Mouse (Mus musculus) CH12.LX (cell line): ENCODE measurements around the gene Csnk2a1. TPM values are rescaled to one million over a fixed set of nuclear protein-coding genes. Genes with fewer than 3 reads are reported as not detected.

ENCODE experiments used
- DNase-seq: peaks from one replicate; pipeline ENCODE4 v3.0.0-alpha.2; 2013; ENCODE audit errors: extremely low read depth
- H3K27ac ChIP-seq: 2 replicates; pipeline ENCODE4 v1.5.1; 2012; ENCODE audit warnings: low read depth, mild to moderate bottlenecking, control low read depth, moderate library complexity; ENCODE audit not compliant: insufficient read depth
- H3K27me3 ChIP-seq: replicated peaks from 2 replicates; pipeline ENCODE3; 2012; ENCODE audit warnings: inconsistent platforms
- H3K36me3 ChIP-seq, 2 experiments: replicated peaks in 1 of 2; 2 replicates each; pipeline versions ENCODE3 to v1.6.1; 2012; ENCODE audit warnings: inconsistent platforms in 1 of 2, low read length in 1 of 2, mild to moderate bottlenecking in 1 of 2, mixed read lengths in 1 of 2, moderate library complexity in 1 of 2; ENCODE audit not compliant: control insufficient read depth in 1 of 2, insufficient read depth in 1 of 2
- H3K4me1 ChIP-seq, 2 experiments: 2 replicates each; pipeline ENCODE4 v1.6.1; 2012; ENCODE audit warnings: inconsistent platforms in 1 of 2, moderate library complexity in 1 of 2; ENCODE audit not compliant: insufficient read depth in 2 of 2, control insufficient read depth in 1 of 2
- H3K4me2 ChIP-seq: 2 replicates; pipeline ENCODE4 v1.6.1; 2012; ENCODE audit warnings: low read depth, mild to moderate bottlenecking, control low read depth; ENCODE audit not compliant: poor library complexity, insufficient read depth, severe bottlenecking
- H3K4me3 ChIP-seq, 3 experiments: fragments of 150-350 bp in 1 of 3; sonication (generic) in 1 of 3; replicated peaks in 1 of 3; 2 replicates each; pipeline versions ENCODE3 to v1.5.1; 2011 to 2012; ENCODE audit warnings: low read depth in 2 of 3, low read length in 2 of 3, mild to moderate bottlenecking in 2 of 3, moderate library complexity in 2 of 3, control low read depth in 1 of 3, improper control_type of control experiment in 1 of 3, inconsistent platforms in 1 of 3, mixed read lengths in 1 of 3; ENCODE audit not compliant: poor library complexity in 1 of 3
- H3K79me2 ChIP-seq: replicated peaks from 2 replicates; pipeline ENCODE4 v1.6.1; 2012; ENCODE audit warnings: mild to moderate bottlenecking, moderate library complexity; ENCODE audit not compliant: control insufficient read depth, poor library complexity, insufficient read depth, severe bottlenecking; ENCODE audit errors: extremely low read depth
- H3K9ac ChIP-seq: 2 replicates; pipeline ENCODE4 v1.6.1; 2012; ENCODE audit warnings: low read depth, mild to moderate bottlenecking, control low read depth, moderate library complexity; ENCODE audit not compliant: insufficient read depth
- H3K9me3 ChIP-seq: replicated peaks from 2 replicates; pipeline ENCODE3; 2012; ENCODE audit warnings: low read length, inconsistent platforms, mixed read lengths
- CHD1 ChIP-seq: IDR thresholded peaks from 2 replicates; pipeline ENCODE4 v1.6.1; 2012; ENCODE audit warnings: low read depth, low read length, improper control_type of control experiment, inconsistent platforms
- CHD2 ChIP-seq: IDR thresholded peaks from 2 replicates; pipeline ENCODE4 v1.6.1; 2011; ENCODE audit warnings: low read length, improper control_type of control experiment
- CTCF ChIP-seq, 2 experiments: IDR thresholded peaks in 1 of 2; conservative IDR thresholded peaks in 1 of 2; 2 replicates each; pipeline ENCODE4 v1.5.1; 2011 to 2012; ENCODE audit warnings: low read depth in 2 of 2, low read length in 2 of 2, improper control_type of control experiment in 1 of 2, inconsistent platforms in 1 of 2, mild to moderate bottlenecking in 1 of 2, moderate library complexity in 1 of 2
- E2F4 ChIP-seq: IDR thresholded peaks from 2 replicates; pipeline ENCODE4 v1.6.1; 2011; ENCODE audit warnings: low read depth, low read length, improper control_type of control experiment; ENCODE audit not compliant: insufficient replicate concordance
- EP300 ChIP-seq: IDR thresholded peaks from 2 replicates; pipeline ENCODE4 v1.6.1; 2011; ENCODE audit warnings: low read length, improper control_type of control experiment
- GABPA ChIP-seq: IDR thresholded peaks from 2 replicates; pipeline ENCODE4 v1.6.1; 2012; ENCODE audit warnings: low read depth, low read length, improper control_type of control experiment, inconsistent platforms; ENCODE audit not compliant: insufficient replicate concordance
- HCFC1 ChIP-seq: IDR thresholded peaks from 2 replicates; pipeline ENCODE4 v1.6.1; 2012; ENCODE audit warnings: low read depth, mild to moderate bottlenecking, inconsistent platforms, low read length, improper control_type of control experiment
- JUN ChIP-seq: IDR thresholded peaks from 2 replicates; pipeline ENCODE4 v1.6.1; 2011; ENCODE audit warnings: low read depth, mild to moderate bottlenecking, low read length, improper control_type of control experiment, moderate library complexity; ENCODE audit not compliant: insufficient read depth
- KAT2A ChIP-seq: IDR thresholded peaks from 2 replicates; pipeline ENCODE4 v1.6.1; 2012; ENCODE audit warnings: low read length, improper control_type of control experiment, inconsistent platforms; ENCODE audit not compliant: insufficient replicate concordance
- MAX ChIP-seq: IDR thresholded peaks from 2 replicates; pipeline ENCODE4 v1.6.1; 2011; ENCODE audit warnings: low read length, improper control_type of control experiment
- MAZ ChIP-seq: IDR thresholded peaks from 2 replicates; pipeline ENCODE4 v1.6.1; 2012; ENCODE audit warnings: low read depth, mild to moderate bottlenecking, inconsistent platforms, low read length, improper control_type of control experiment, moderate library complexity
- MEF2A ChIP-seq: IDR thresholded peaks from 2 replicates; pipeline ENCODE4 v1.6.1; 2014; ENCODE audit warnings: low read depth, mild to moderate bottlenecking, inconsistent platforms, low read length, improper control_type of control experiment, borderline replicate concordance
- MXI1 ChIP-seq: IDR thresholded peaks from 2 replicates; pipeline ENCODE4 v1.6.1; 2011; ENCODE audit warnings: mild to moderate bottlenecking, low read depth, low read length, improper control_type of control experiment
- MYC ChIP-seq: IDR thresholded peaks from 2 replicates; pipeline ENCODE4 v1.6.1; 2011; ENCODE audit warnings: low read depth, mild to moderate bottlenecking, improper control_type of control experiment, low read length
- PAX5 ChIP-seq: IDR thresholded peaks from 2 replicates; pipeline ENCODE4 v1.6.1; 2012; ENCODE audit warnings: low read length, inconsistent platforms, mixed read lengths
- POLR2A ChIP-seq: IDR thresholded peaks from 2 replicates; pipeline ENCODE4 v1.6.1; 2011; ENCODE audit warnings: low read depth, mild to moderate bottlenecking, improper control_type of control experiment, low read length
- POLR2AphosphoS2 ChIP-seq: IDR thresholded peaks from 2 replicates; pipeline ENCODE4 v1.6.1; 2011; ENCODE audit warnings: low read depth, low read length, improper control_type of control experiment
- SIN3A ChIP-seq: IDR thresholded peaks from 2 replicates; pipeline ENCODE4 v1.6.1; 2012; ENCODE audit warnings: low read length, improper control_type of control experiment, inconsistent platforms
- TCF12 ChIP-seq: IDR thresholded peaks from 2 replicates; pipeline ENCODE4 v1.6.1; 2014; ENCODE audit warnings: low read depth, mild to moderate bottlenecking, inconsistent platforms, low read length, improper control_type of control experiment
- USF1 ChIP-seq: IDR thresholded peaks from 2 replicates; pipeline ENCODE4 v1.6.1; 2014; ENCODE audit warnings: low read depth, mild to moderate bottlenecking, inconsistent platforms, low read length, improper control_type of control experiment
- USF2 ChIP-seq: conservative IDR thresholded peaks from 2 replicates; pipeline ENCODE4 v1.6.1; 2011; ENCODE audit warnings: low read depth, low read length, improper control_type of control experiment
- ZKSCAN1 ChIP-seq: IDR thresholded peaks from 2 replicates; pipeline ENCODE4 v1.6.1; 2012; ENCODE audit warnings: low read depth, inconsistent platforms, low read length, improper control_type of control experiment, borderline replicate concordance
- ZMIZ1 ChIP-seq: IDR thresholded peaks from 2 replicates; pipeline ENCODE4 v1.6.1; 2012; ENCODE audit warnings: low read depth, mild to moderate bottlenecking, inconsistent platforms, low read length, improper control_type of control experiment
- ZNF384 ChIP-seq: IDR thresholded peaks from 2 replicates; pipeline ENCODE4 v1.6.1; 2012; ENCODE audit warnings: low read depth, low read length, improper control_type of control experiment, inconsistent platforms
- dilution Hi-C: fragments of 300-500 bp; cut with MboI; formaldehyde crosslinking; loops from 2 replicates; pipeline ENCODE4 v1.14.3; 2020; ENCODE audit warnings: low sequenced_read_pairs; ENCODE audit not compliant: extremely low pct_unique_long_range_greater_than_20kb, extremely low pct_ligation_motif_present
- in situ Hi-C: fragments of 300-500 bp; cut with MboI; formaldehyde crosslinking; loops from 3 replicates; pipeline ENCODE4 v1.14.3; 2019; ENCODE audit warnings: low sequenced_read_pairs, low pct_ligation_motif_present, low pct_unique_long_range_greater_than_20kb, mixed read lengths
- polyA plus RNA-seq: library from polyadenylated mRNA; unstranded; fragments of >175 nt; gene quantifications from 2 replicates; pipeline ENCODE4 v1.2.1, GENCODE M21; 2012; ENCODE audit warnings: low read depth; ENCODE audit not compliant: insufficient read length
- total RNA-seq, 2 experiments: library from RNA; depleted of rRNA; stranded (reverse); fragments of 300-350 nt in 1 of 2; fragments of >200 nt in 1 of 2; gene quantifications; 2 replicates each; pipeline ENCODE4 v1.2.3; 2012 to 2014

Gene Csnk2a1
- total and polyA plus RNA-seq, 3 experiments, result 79.2 to 145 (median 100) TPM

GRCm38 (mm10) chr2:152247213-152247612, 20.6 kb downstream of the Csnk2a1 start:
- Histone ChIP-seq H3K4me3 (no peak overlapping the region), H3K36me3 (peaks cover 15 to 68% of the 10 kb centered on the region in 2 experiments), H3K4me2 (no peak overlapping the region), H3K4me1 (peaks cover 2 to 13% of the 10 kb centered on the region in 2 experiments; a peak in 2 of 4 replicates), H3K79me2 (peaks cover 71% of the 10 kb centered on the region), H3K9me3 (no peaks in the 10 kb centered on the region), H3K27me3 (no peaks in the 10 kb centered on the region), H3K9ac (no peak overlapping the region), H3K27ac (no peak overlapping the region)
- in situ Hi-C loops (no loop called here), dilution Hi-C loops (no loop called here)
- TF ChIP-seq CHD1 (no peak), CHD2 (no peak)
- no peak for DNase-seq

- Histone ChIP-seq H3K4me3 (no peak overlapping the region), H3K36me3 (peaks cover 33 to 75% of the 10 kb centered on the region in 2 experiments), H3K9ac (no peak overlapping the region), H3K79me2 (peaks cover 47% of the 10 kb centered on the region), H3K27me3 (no peaks in the 10 kb centered on the region), H3K27ac (no peak overlapping the region), H3K4me2 (no peak overlapping the region), H3K4me1 (no peaks in the 10 kb centered on the region), H3K9me3 (no peaks in the 10 kb centered on the region)
- TF ChIP-seq MYC, result no peak
- no peak for TF ChIP-seq TCF12
- TF ChIP-seq ZNF384, result no peak
- no peak for TF ChIP-seq EP300
- TF ChIP-seq USF2, result no peak
- no peak for TF ChIP-seq POLR2A
- no peak for TF ChIP-seq JUN
- no peak for TF ChIP-seq ZKSCAN1
- TF ChIP-seq CHD2, result no peak
- TF ChIP-seq CHD1, result no peak
- no peak for TF ChIP-seq SIN3A
- no peak for TF ChIP-seq MAZ
- DNase-seq, result no peak
- dilution Hi-C loops (no loop called here), in situ Hi-C loops (no loop called here)
Measured at GRCm38 (mm10) chr2:152250511-152250910, 23.9 kb downstream of the Csnk2a1 start.

GRCm38 (mm10) chr2:152259739-152260138, 33.1 kb downstream of the Csnk2a1 start:
- in situ Hi-C loops, result no loop called here
- Histone ChIP-seq H3K4me1 (no peaks in the 10 kb centered on the region), H3K9ac (no peak overlapping the region), H3K27me3 (no peaks in the 10 kb centered on the region), H3K4me2 (no peak overlapping the region), H3K36me3 (peaks cover 57 to 80% of the 10 kb centered on the region in 2 experiments), H3K79me2 (no peaks in the 10 kb centered on the region), H3K9me3 (no peaks in the 10 kb centered on the region), H3K27ac (no peak overlapping the region), H3K4me3 (no peak overlapping the region)
- dilution Hi-C loops, result no loop called here
- TF ChIP-seq KAT2A, result no peak
- no peak for TF ChIP-seq MEF2A
- no peak for TF ChIP-seq MAX
- TF ChIP-seq CTCF (conservative IDR thresholded peaks at IDR 0.05 in 1 of 2, IDR thresholded peaks at IDR 0.05 in 1 of 2; ENCODE audit: low read depth in 2 of 2, low read length in 2 of 2), result no peak
- TF ChIP-seq USF1, result no peak
- no peak for TF ChIP-seq POLR2AphosphoS2
- no peak for TF ChIP-seq MXI1
- no peak for TF ChIP-seq ZMIZ1
- TF ChIP-seq GABPA, result no peak
- no peak for TF ChIP-seq E2F4
- TF ChIP-seq HCFC1, result no peak
- no peak for TF ChIP-seq SIN3A
- no peak for TF ChIP-seq PAX5
- no peak for TF ChIP-seq MAZ
- no peak for DNase-seq
